In the genomic region with DNA sequence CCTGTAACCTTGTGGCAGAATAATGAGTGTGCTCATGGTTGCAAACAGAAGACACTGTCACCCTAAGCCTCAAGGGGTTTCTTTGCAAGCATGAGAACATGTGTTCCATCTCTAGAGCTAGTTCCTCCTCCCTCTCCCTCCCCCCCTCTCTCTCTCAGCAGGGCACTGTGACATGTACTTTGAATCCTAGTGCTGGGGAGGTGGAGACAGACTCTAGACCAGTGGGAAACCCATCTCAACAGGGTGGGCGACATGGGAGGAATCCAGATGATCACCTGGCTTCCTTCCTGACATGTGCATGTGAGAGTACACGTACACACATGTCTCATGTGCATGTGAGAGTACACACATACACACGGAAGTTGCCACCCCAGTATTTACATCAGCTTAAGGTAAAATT, we compare ENCODE assay signal across 26 mouse cellular contexts. TPM values are rescaled to one million over a fixed set of nuclear protein-coding genes. Genes with fewer than 3 reads are reported as not detected.
DNase-seq lines count a peak whose midpoint lies in the region; ATAC-seq and TF ChIP-seq lines count a peak whose summit lies in the region.
"Had no signal": no experiment of that assay in that cellular context is flagged by ENCODE, and none has a peak within 500 bp of the region (broad histone marks: within the 10 kb centered on the region; RNA-seq: fewer than 3 reads in every experiment).

No protein-coding gene starts in this region.

- TF ChIP-seq RAD21 in CH12.LX (IDR thresholded peaks at IDR 0.05; ENCODE audit: low read depth, low read length) = no peak

- no peak for TF ChIP-seq CTCF in spleen, adult 2 months (IDR thresholded peaks at IDR 0.05; ENCODE audit: extremely low read depth, insufficient read depth, insufficient read length, insufficient replicate concordance)
- no peak for TF ChIP-seq CTCF in CH12.LX (conservative IDR thresholded peaks at IDR 0.05 in 1 of 2, IDR thresholded peaks at IDR 0.05 in 1 of 2; ENCODE audit: low read depth in 2 of 2, low read length in 2 of 2)

- TF ChIP-seq POLR2A in spleen, adult 2 months (IDR thresholded peaks at IDR 0.05; ENCODE audit: low read depth, low read length) = no peak
- peak; percentile 69 for TF ChIP-seq POLR2A in CH12.LX (IDR thresholded peaks at IDR 0.05; ENCODE audit: low read depth, low read length)

- no peak overlapping the region for H3K9ac ChIP-seq in CH12.LX (ENCODE audit: insufficient read depth, low read depth)
- H3K9ac ChIP-seq: embryonic facial prominence, embryonic 15.5 days; heart, embryonic 15.5 days; hindbrain, embryonic 14.5 days had no signal

- WGBS in spleen, adult 2 months = 72% methylated on average over 3 of the region's 3 CpGs
- WGBS in macrophage (ENCODE audit: missing documents) = 64% methylated on average over 3 of the region's 3 CpGs

- H3K4me1 ChIP-seq in spleen, adult 2 months (ENCODE audit: control insufficient read depth, insufficient read depth, insufficient read length) = peaks cover 18% of the 10 kb centered on the region
- peaks cover 19 to 45% of the 10 kb centered on the region in 2 experiments for H3K4me1 ChIP-seq in CH12.LX (ENCODE audit: control insufficient read depth in 1 of 2, insufficient read depth in 2 of 2)

- H3K4me2 ChIP-seq in CH12.LX (ENCODE audit: insufficient read depth, low read depth, poor library complexity, severe bottlenecking) = no peak overlapping the region
- H3K4me2 ChIP-seq: embryonic facial prominence, embryonic 15.5 days; heart, embryonic 11.5 days; heart, embryonic 15.5 days; hindbrain, embryonic 14.5 days had no signal

- no peaks in the 10 kb centered on the region for H3K9me3 ChIP-seq in CH12.LX (replicated peaks; ENCODE audit: low read length)
- H3K9me3 ChIP-seq: embryonic facial prominence, embryonic 15.5 days; forebrain, embryonic 10.5 days; heart, embryonic 15.5 days; hindbrain, embryonic 10.5 days had no signal

- peaks cover 5% of the 10 kb centered on the region; the same call in 1 of the 2 replicates for H3K79me2 ChIP-seq in CH12.LX (replicated peaks; ENCODE audit: control insufficient read depth, extremely low read depth, insufficient read depth, poor library complexity, severe bottlenecking)
- H3K79me2 ChIP-seq in macrophage (ENCODE audit: inconsistent target) = no peaks in the 10 kb centered on the region

- DNase-seq in spleen, adult 2 months (ENCODE audit: low read depth in 1 of 2, low spot score in 2 of 2) = peak in 1 of 2 experiments; percentile 43
- no peak for DNase-seq in spleen, postnatal 10 days (ENCODE audit: low spot score in 2 of 2)
- DNase-seq in CH12.LX (ENCODE audit: extremely low read depth) = peak; percentile 80
- no peak for DNase-seq in embryo, embryonic 10 days (ENCODE audit: low spot score)
- no peak for DNase-seq in adrenal gland, adult (ENCODE audit: inconsistent age in 2 of 2, low spot score in 1 of 2)
- DNase-seq in cerebellum, postnatal 10 days = no peak
- DNase-seq: adrenal gland, adult 2 months; adrenal gland, postnatal 25 days; cerebellum, adult 18-20 months; cerebellum, adult 9-11 months; embryo, embryonic 11 days; gastrocnemius, postnatal 36 days; heart, postnatal 14 days had no signal

- H3K27me3 ChIP-seq in spleen, adult 2 months (ENCODE audit: control insufficient read depth, insufficient read depth, low read length) = no peaks in the 10 kb centered on the region
- no peaks in the 10 kb centered on the region for H3K27me3 ChIP-seq in CH12.LX (replicated peaks)
- H3K27me3 ChIP-seq: embryonic facial prominence, embryonic 15.5 days; heart, embryonic 15.5 days; Patski had no signal

- peak; percentile 36; the same call in 1 of the 2 replicates for ATAC-seq in neutrophil, adult 5-6 weeks (ENCODE audit: extremely low read depth, insufficient number of reproducible peaks, low FRiP score, poor library complexity, severe bottlenecking)
- ATAC-seq: activated CD4-positive, CD25-positive, alpha-beta regulatory T cell, adult 4 months; CD4-positive, CD25-positive, alpha-beta regulatory T cell, adult 4 months; forebrain, embryonic 14.5 days; Patski had no signal

- no peaks in the 10 kb centered on the region for H3K36me3 ChIP-seq in spleen, adult 2 months (ENCODE audit: control insufficient read depth, insufficient read depth, low read length)
- H3K36me3 ChIP-seq in CH12.LX (replicated peaks in 1 of 2; ENCODE audit: control insufficient read depth in 1 of 2, insufficient read depth in 1 of 2, low read length in 1 of 2) (peaks cover 23 to 37% of the 10 kb centered on the region in 2 experiments), macrophage (ENCODE audit: inconsistent target) (no peaks in the 10 kb centered on the region)
- H3K36me3 ChIP-seq: embryonic facial prominence, embryonic 15.5 days; forebrain, embryonic 10.5 days; heart, embryonic 15.5 days; hindbrain, embryonic 10.5 days had no signal

- in situ Hi-C loops in CH12.LX (cut with MboI; ENCODE audit: low pct_ligation_motif_present, low pct_unique_long_range_greater_than_20kb, low sequenced_read_pairs) = loop anchor here (5.0 to 25.0 kb wide), 2 partner anchors 198 to 353 kb away; no protein-coding TSS in a partner anchor

- dilution Hi-C loops in CH12.LX (cut with MboI; ENCODE audit: extremely low pct_ligation_motif_present, extremely low pct_unique_long_range_greater_than_20kb, low sequenced_read_pairs) = no loop called here

- H3K4me3 ChIP-seq in spleen, adult 2 months (ENCODE audit: extremely low read depth, insufficient read depth, insufficient read length) = no peak overlapping the region
- peak overlapping the region in 2 of 3 experiments; percentile 20 to 25 for H3K4me3 ChIP-seq in CH12.LX (replicated peaks in 1 of 3; ENCODE audit: low read depth in 2 of 3, low read length in 2 of 3, poor library complexity in 1 of 3)
- no peak overlapping the region for H3K4me3 ChIP-seq in macrophage (ENCODE audit: inconsistent target)
- H3K4me3 ChIP-seq: embryonic facial prominence, embryonic 15.5 days; erythroblast, embryonic 14.5 days; forebrain, embryonic 10.5 days; heart, embryonic 15.5 days; hindbrain, embryonic 10.5 days had no signal

- peak; percentile 14; the same call in 1 of the 2 replicates for TF ChIP-seq EP300 in CH12.LX (IDR thresholded peaks at IDR 0.05; ENCODE audit: low read length)

- H3K27ac ChIP-seq in spleen, adult 2 months (ENCODE audit: insufficient read depth, low read length) = peak overlapping the region; percentile 19; the same call in 1 of the 2 replicates
- H3K27ac ChIP-seq in CH12.LX (ENCODE audit: insufficient read depth, low read depth) (0 out of 2 replicates have a peak overlapping the region, but pooled peaks have one; percentile 32), macrophage (0 out of 2 replicates have a peak overlapping the region, but pooled peaks have one; percentile 7)
- H3K27ac ChIP-seq: embryonic facial prominence, embryonic 15.5 days; forebrain, embryonic 10.5 days; heart, embryonic 15.5 days; hindbrain, embryonic 10.5 days; hindbrain, embryonic 14.5 days had no signal

TF ChIP-seq in CH12.LX, 34 proteins besides CTCF, POLR2A, EP300 and RAD21:
- no peak for TF ChIP-seq CHD1 (IDR thresholded peaks at IDR 0.05; ENCODE audit: low read depth, low read length)
- TF ChIP-seq RCOR1 (conservative IDR thresholded peaks at IDR 0.05; ENCODE audit: low read depth, low read length) = no peak
- 0 out of 2 replicates have a peak, but pooled peaks have one; percentile 12 for TF ChIP-seq TCF12 (IDR thresholded peaks at IDR 0.05; ENCODE audit: low read depth, low read length)
- TF ChIP-seq IRF4 (IDR thresholded peaks at IDR 0.05; ENCODE audit: low read depth, low read length) = 0 out of 2 replicates have a peak, but pooled peaks have one; percentile 20
- peak; percentile 94 for TF ChIP-seq TBP (conservative IDR thresholded peaks at IDR 0.05; ENCODE audit: low read depth, low read length)
- no peak for TF ChIP-seq MEF2A (IDR thresholded peaks at IDR 0.05; ENCODE audit: borderline replicate concordance, low read depth, low read length)
- peak; percentile 32; the same call in 1 of the 2 replicates for TF ChIP-seq BHLHE40 (IDR thresholded peaks at IDR 0.05; ENCODE audit: low read depth, low read length)
- TF ChIP-seq SIN3A (IDR thresholded peaks at IDR 0.05; ENCODE audit: low read length) = no peak
- TF ChIP-seq MXI1 (IDR thresholded peaks at IDR 0.05; ENCODE audit: low read depth, low read length) = 0 out of 2 replicates have a peak, but pooled peaks have one; percentile 33
- no peak for TF ChIP-seq HCFC1 (IDR thresholded peaks at IDR 0.05; ENCODE audit: low read depth, low read length)
- TF ChIP-seq MYC (IDR thresholded peaks at IDR 0.05; ENCODE audit: low read depth, low read length) = peak; percentile 75
- TF ChIP-seq KAT2A (IDR thresholded peaks at IDR 0.05; ENCODE audit: insufficient replicate concordance, low read length) = no peak
- peak; percentile 40; the same call in 1 of the 2 replicates for TF ChIP-seq CHD2 (IDR thresholded peaks at IDR 0.05; ENCODE audit: low read length)
- no peak for TF ChIP-seq ELF1 (IDR thresholded peaks at IDR 0.05; ENCODE audit: low read depth, low read length)
- TF ChIP-seq MAZ (IDR thresholded peaks at IDR 0.05; ENCODE audit: low read depth, low read length) = no peak
- TF ChIP-seq ZMIZ1 (IDR thresholded peaks at IDR 0.05; ENCODE audit: low read depth, low read length) = peak; percentile 98
- TF ChIP-seq MAX (IDR thresholded peaks at IDR 0.05; ENCODE audit: low read length) = peak; percentile 63; the same call in 1 of the 2 replicates
- TF ChIP-seq ETS1 (conservative IDR thresholded peaks at IDR 0.05; ENCODE audit: low read depth, low read length) = peak; percentile 68

RNA-seq across cellular contexts. Expression of a gene that starts 3.1 kb away (rescaled TPM):
- 1.5 and 1.8 TPM in 2 replicates for polyA plus RNA-seq in spleen, adult 2 months (2012; rRNA removed)
- total RNA-seq in CH12.LX (2012; rRNA removed) = 13.6 and 17.4 TPM in 2 replicates
- total RNA-seq in CH12.LX (2014; rRNA removed) = 7.7 and 9.2 TPM in 2 replicates
- polyA plus RNA-seq in CH12.LX (2012; ENCODE audit: insufficient read length, low read depth) = 10.6 and 11.5 TPM in 2 replicates
- 1 to 10 TPM in 19 of 26 experiments, under 1 TPM in 2, not detected in 5; 0.58 to 5.3 (median 2.0) TPM for total RNA-seq in macrophage (2018; cell fraction: chromatin; rRNA removed)
- total RNA-seq in macrophage (2018; cell fraction: cytosol; rRNA removed) = under 1 TPM; 0.07 to 0.88 (median 0.35) TPM
- 1 to 10 TPM in 10 of 26 experiments, under 1 TPM in 5, not detected in 11; 0.24 to 3.4 (median 1.2) TPM for total RNA-seq in macrophage (2018; cell fraction: nucleus; rRNA removed)
- 0.49 to 1.1 TPM (median 0.60 TPM) in 3 replicates for polyA plus RNA-seq in macrophage (2018)
- 0.93 and 1.1 TPM in 2 replicates for total RNA-seq in neutrophil, adult 5-6 weeks (2017)
- polyA plus RNA-seq: activated CD4-positive, CD25-positive, alpha-beta regulatory T cell, adult 4 months; CD4-positive, CD25-positive, alpha-beta regulatory T cell, adult 4 months had no signal

Comparison
In these comparisons a context has a peak if more than half of its experiments do, and no peak if none do; other contexts are left out.
1. H3K4me3 ChIP-seq: peak in CH12.LX (2 of 3); none in spleen, adult 2 months (single experiment) and macrophage (single experiment).
2. Peak in every context shown above with its lines, with median percentiles within 50 percentile points of each other: H3K27ac ChIP-seq.